Mouse (Mus musculus) spleen, postnatal 4 days (tissue): Measurements from ENCODE around the gene Igfbp1.

Experiments used
- DNase-seq, 2 experiments: peaks; one replicate each; pipeline ENCODE4 v3.0.0; 2022; ENCODE audit warnings: low spot score in 2 of 2

Gene Igfbp1

DNA sequence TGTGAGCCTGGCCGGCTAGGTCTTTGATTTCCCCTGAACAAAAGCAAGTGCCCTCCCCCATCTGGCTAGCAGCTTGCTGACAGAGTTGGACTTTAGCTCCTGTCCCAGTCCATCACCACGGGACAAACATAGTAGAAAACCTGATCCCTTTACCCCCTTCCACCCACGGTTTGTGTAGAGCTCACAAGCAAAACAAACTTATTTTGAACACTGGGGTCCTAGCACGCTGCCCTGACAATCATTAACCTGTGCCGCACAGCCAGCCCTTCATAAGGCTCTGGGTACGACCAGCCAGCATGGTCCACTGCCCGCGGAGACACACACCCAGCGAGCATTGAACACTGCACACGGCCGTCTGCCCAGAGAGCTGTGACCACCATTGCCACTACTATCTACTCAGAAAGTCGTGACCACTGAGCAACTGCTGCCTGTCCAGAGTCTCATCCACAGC, at the start of gene Igfbp1:
Igfbp1 (plus strand) TSS at position 292 of the 451 bp plus-strand sequence.
- no peak for DNase-seq

DNA sequence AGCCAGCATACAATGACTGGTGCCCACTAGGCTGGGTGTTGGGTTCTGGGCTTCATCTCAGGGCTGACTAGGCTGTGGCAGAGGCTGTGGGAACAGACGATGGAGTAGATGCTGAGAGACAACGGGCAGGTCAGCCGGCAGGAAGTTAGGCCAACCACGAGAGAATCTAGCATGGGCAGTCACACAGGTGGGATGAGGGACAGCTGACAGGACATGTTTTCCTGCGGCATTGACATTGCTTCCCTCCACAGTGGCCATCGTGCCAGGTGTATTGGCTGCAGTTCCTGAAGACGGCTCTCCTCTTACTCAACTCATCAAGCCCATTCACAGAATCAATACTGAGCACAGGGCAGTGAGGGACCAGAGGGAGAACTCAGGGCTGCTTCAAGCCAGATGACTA, 49.6 kb upstream of the Igfbp1 start:
- DNase-seq = no peak

DNA sequence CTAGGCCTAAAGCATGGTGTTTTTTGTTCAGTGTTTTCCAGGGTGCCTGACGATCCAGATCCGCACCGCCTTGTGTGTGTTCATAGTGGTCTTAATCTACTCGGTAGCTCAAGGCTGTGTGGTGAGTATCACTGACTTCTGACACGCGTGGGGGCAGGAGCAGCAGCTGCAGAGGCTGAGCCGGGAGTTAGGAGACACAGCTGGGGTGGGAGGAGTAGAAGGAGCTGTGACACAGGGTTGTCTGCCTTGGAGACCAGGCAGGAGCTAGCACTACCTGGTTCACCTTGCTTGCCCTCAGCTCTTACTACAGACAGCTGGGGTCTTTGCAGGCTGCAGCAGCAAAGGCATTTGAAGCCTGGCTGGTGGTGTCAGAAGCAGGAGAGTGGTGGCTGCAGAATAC, 48.1 kb upstream of the Igfbp1 start:
- DNase-seq = no peak

DNA sequence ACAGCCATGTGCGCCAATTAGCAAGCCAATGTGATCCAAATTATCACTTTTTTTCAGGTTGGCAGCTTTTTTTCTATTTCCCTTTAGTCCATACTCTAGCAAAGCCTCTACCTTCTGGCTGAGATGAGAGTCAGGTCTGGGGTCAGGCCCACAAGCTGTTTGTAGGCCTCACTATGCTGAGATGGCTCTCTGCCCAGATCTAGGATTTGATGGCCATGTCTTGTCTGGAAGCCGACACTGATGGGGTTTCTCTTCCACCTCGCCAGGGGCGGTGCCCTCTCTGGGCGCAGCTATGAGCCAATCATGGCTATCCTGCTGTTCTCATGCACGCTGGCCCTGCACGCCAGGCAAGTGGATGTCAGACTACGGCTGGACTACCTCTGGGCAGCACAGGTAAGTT, 47.1 kb upstream of the Igfbp1 start:
- no peak for DNase-seq

DNA sequence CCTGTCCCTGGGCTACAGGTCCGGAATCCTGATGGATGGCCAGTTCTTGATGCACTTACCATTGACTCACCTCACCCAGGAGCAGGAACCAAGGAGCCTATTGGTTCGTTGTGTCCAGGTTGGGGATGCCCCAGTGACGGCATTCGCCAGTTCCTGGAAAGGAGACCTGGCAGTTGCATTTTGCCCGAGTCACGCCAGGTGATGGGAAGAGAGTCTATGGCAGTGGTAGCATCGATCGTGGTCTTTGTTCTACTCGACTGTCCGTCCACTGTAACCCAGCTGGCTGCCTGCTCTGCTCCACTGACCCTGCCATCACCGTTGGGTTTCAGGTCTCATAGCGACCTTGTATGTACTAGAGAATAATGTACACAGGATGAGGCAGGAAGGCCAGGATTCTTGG, 45.2 kb upstream of the Igfbp1 start:
- DNase-seq = no peak

DNA sequence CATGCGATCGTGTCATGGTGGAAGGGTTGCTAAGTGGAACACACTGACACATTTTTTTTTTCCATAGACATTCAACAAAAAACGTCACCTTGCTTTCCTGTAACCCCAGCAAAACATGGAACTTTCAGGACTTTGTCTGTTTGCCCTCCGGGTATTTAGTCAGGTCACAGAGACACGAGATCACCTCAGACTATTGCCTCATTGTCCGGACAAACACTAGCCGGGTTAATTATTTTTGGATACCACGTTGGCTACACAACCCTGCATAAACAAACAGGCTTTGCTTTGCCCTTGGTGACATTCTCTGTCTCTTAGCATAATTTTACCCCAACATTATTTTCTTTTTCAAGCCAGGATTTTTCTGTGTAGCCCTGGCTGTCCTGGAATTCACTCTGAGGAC, 44.5 kb upstream of the Igfbp1 start:
- DNase-seq = no peak

DNA sequence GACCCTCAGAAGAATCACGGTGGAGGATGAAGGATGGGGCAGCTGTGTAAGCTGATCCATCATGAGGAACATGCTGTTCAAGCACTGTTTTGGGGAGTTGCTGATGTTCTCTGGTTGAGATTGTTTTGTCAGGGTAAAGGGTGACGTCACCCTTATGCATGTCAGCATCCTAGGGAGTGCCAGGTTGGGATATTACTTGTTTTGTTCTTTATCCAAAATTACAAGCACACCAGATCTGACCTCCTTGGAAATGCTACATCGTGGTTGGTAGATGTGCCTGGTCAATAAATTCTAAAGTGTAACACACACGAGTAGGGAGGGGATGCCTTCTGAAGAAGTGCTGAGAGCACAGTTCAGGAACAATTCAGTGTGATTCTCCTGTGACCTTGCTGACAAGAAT, 41.2 kb upstream of the Igfbp1 start:
- no peak for DNase-seq

DNA sequence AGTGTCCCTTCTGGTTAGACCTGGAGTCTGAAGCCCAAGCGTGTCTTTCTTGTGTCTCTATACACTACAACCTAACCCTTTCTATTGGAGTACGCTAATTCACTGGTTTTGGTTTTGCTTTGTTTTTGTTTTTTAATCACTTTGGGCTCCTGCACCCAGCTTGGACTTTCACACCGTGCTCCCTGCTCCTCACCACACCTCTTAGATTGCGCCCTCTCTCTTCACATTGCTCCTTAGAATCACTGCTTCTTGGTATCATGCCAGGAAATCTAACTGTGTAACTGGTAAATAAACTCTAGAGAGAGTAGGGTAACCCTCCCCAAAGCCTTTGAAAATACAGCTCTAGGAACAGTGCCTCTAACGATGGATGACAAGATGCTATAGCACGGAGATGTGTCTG, 39.4 kb upstream of the Igfbp1 start:
- DNase-seq = no peak

DNA sequence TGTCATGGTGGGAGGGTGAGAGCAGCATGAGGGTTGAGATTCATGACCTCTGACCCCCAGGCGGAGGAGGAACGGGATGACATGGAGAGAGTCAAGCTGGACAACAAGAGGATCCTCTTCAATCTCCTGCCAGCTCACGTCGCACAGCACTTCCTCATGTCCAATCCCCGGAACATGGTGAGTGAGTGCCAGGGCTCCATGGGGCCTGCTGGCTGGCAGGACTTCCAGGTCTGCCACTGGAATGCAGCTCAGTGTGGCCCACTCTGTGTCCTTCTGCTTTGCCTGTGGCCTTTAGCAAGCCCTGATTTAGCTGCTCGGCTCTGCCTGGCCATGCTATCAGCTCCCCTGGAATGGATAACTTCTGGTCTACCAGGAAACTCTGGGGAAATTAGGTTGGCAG, 37.4 kb upstream of the Igfbp1 start:
- DNase-seq = no peak

DNA sequence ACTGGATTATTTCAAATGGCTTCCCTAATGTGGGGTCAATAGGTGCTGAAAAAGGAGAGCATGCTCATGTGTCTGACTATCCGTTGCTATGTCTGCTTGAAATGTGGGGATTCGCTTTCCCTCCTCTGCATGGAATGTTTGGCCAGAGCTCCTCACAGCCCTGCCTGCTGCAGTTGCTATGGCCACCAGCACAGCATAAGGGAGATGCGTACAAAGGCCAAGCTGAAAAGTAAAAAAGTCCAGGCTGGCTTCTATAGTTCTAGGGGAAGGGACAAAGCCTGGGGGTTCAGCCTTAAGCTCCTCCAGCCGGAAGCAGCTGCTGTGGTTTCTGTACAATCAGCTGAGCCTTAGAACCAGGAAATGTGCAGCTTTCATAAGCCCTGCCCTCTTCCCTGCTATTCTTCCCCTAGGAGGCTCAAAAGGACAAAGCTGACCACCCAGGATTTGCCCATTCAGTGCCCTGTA, 36.9 kb upstream of the Igfbp1 start:
- DNase-seq = no peak

DNA sequence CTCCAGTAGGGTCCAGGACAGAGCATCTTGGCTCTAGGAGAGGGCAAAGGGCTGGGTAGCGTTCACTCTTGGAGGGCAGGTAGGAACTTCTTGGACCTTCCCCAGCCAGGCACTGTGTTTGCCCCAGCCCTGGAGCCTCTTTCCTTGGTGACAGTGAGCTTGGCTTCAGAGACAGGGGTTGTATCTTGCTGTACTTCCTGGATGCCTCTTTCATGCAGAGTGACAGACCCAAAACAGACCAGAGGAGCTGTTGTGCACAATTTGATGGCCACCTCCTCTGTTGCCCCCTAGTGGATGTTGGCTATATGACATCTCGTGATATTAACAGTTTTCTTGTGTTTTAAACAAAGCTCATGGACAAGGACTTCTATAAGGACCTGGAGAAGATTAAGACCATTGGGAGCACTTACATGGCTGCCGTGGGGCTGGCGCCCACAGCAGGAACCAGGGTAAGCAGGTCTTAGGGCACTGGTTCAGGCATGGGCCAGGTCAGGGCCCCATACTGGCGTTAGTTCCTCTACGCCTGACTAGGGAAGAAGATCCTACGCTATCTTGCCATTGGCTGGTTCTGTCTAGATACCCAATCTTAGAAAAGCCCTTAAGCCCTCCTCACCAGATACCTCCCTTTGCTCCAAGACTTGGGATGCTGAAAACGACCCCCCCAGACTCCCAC, 35.9 kb upstream of the Igfbp1 start:
- no peak for DNase-seq

DNA sequence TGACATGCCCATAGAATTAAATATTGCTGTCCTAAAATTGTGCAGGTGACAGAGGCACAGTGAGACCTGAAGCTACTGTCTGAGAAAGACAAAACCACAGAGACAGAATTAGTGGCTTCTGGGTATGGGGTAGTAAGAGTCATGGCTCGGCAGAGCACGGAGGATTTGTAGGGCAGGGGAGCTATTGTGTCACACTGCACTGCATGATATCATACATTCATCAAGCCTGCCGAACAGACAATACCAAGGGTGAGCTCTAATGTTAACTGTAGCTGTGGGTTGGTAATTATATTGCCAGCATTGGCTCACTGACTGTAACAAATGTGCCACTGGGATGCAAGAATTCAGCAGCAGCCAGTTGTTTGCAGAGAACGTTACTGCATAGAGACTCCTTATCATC, 33.2 kb upstream of the Igfbp1 start:
- DNase-seq = no peak

DNA sequence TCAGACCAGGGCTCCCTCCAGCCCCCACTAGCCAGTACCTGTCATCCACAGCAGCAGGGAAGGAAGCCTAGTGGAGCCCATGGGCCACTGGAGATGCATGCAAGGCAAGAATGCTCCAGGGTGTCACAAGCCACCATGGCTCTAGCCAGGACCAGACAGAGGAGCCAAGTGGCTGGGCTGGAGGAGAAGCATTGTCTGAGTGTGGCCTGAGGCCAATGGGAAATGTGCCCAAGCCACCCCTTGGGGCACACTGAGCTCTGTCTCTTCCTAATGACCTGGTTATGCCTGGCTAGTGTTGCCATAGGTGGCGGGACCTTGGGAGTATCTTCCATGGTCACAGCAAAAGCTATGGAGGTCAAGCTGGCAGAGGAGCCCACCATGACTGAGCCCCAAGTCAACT, 27.9 kb upstream of the Igfbp1 start:
- DNase-seq = no peak

DNA sequence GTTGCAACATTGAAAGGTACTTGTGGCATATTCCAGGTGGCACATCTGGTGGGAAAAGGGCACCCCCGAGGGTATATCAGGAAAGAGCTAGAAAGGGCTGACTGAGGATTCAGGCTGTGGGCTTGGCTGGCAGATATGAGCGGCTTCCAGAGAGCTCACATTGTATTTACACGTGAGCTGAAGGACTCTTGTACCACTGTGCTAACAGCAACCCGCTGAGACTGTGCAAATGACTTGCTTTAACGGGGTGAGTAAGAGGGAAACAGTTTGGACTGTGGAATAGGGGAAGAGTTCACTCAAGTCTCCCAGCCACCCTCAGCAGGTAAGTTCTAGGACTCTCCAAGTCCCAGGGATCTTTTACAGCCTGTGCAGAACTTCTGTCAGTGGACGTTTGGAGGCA, 23.9 kb upstream of the Igfbp1 start:
- no peak for DNase-seq

DNA sequence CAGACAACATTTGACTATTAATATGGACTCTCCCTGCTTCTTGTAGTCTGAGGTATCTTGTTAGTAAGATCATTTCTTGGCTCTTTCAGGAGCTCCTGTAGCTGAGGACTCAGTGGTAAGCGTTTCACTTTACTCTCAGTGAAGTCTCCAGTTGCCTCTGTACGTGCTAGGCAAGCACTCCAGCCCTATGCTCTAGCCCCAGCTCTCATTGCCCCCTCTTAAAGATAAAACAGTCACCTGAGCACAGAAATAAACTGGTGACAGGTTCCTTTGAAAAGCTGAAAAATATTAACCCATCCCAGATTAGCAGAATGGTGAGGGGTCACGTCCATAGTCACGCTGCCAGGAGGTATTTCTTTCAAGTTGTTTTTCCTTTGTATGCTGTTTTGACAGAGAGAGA, 18.9 kb upstream of the Igfbp1 start:
- DNase-seq = no peak

DNA sequence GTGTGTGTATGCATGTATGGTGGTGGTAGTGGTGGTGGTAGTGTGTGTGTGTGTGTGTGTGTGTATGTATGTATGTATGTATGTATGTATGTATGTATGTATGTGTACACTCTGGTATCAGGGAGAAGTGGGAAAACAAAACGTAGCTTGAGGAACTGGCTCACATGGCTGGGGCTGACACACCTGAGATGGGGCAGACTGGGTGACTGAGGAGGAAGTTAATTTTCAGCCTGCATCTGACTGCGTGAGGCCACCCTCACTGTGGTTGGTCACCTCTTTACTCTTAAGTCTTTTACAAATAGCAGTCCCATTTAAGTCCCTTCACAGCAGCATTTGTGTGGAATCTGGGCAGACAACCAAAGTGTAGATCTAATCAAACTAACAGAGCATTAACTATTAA, 18.3 kb upstream of the Igfbp1 start:
- DNase-seq = no peak

DNA sequence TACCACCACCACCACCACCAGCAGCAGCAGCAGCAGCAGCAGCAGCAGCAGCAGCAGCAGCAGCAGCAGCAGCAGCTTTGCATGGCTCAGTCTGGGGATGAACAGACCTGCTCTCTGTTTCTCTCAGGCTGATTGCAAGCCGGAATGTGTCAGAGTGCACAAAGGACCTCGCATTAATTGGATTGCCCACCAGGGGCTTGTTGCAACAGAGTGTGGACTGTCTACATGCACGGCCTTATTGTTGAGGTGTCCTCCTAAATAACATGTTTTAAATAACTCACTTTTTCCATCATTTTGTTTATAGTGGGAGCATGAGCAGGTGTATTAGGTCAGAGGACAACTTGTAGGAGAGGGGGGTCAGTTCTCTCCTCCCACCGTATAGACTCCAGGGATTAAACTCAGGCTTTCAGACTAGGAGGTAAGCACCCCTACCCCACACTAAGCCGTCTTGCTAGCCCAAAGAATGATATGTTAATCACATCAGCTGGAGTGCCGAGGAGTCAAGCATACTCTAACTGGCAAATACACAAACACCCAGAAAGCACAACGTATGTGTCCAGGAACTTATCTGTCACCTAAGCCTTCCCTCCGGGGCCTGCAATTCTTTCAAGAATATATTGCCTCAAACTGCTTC, 15.1 kb upstream of the Igfbp1 start:
- DNase-seq = no peak

DNA sequence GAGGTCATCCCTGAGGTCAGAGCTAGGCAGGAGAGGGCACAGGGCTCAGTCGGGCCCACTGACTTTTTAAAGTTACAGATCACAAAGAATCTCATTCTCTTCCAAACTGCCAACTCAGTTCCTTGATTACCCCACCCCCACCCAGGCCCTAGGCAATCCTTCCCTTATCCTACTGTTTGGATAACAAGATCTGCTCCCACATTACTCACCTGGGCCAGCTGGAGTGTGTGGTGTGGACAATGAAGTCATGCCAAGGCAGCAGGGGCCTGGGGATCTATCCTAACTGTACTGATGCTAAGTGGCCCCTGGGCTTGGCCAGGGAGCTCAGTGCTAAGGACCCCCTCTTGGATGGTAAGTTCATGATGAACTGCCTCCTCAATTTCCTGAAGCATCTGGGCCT, 13.2 kb upstream of the Igfbp1 start:
- DNase-seq = no peak

DNA sequence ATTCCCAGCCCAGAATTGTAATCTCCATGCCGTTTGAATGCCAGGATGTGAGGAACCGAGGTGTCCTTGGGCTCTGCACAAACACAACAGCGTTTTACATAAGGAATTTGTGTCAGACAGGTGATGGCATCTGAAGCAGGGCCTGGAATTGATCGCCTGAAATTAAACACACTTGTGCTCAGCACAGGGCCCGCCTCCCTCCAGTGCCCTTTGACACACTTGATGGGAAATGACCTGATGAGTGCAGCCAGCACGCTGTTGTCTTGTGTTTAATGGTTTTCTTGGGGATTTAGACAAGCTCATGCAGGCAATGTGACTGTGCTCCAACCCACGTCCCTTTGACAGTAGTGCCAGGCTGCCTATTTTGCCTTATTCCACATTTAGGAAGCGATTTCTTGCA, 10.1 kb upstream of the Igfbp1 start:
- DNase-seq = no peak

DNA sequence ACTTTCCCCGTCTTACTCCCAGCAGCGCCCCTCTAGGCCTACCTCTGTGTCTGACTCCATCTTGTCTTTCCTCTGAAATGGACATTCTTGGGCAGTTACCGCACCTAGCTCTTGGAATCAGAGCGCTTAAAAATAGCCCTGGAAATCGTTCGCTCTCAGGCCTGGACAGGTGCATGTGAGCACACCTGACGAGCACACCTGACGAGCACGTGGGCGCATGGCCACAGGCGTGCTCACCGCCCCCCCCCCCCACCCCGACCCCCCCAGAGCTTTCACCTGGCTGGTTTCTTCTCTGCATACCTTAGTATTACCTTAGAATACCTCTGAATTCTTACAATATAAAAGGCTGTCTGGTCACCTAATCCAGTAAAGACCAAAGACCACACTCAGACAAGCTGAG, 9.1 kb upstream of the Igfbp1 start, which contains the start of gene Gm11985:
Gm11985 (minus strand) TSS at position 101 of the 400 bp plus-strand sequence.
- no peak for DNase-seq

DNA sequence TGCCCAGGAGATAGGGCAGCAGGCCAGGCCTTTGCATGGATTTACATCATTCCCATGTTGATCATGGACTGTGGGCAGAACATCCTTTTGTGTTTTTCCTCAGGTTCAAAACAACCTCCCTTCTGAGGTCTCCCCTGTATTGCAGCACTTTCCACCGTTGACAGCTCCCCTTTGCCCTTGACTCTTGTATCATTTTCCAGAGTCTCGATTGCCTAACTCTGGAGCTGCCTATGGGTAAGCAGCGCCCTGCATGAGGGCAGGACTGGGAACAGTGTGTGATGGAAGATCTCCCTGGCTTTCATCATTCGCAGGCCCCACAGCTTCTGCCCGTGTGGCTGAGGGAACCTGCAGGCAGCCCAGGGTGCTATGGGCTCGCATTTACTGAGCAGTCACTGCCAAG, 4.9 kb upstream of the Igfbp1 start:
- DNase-seq = no peak

DNA sequence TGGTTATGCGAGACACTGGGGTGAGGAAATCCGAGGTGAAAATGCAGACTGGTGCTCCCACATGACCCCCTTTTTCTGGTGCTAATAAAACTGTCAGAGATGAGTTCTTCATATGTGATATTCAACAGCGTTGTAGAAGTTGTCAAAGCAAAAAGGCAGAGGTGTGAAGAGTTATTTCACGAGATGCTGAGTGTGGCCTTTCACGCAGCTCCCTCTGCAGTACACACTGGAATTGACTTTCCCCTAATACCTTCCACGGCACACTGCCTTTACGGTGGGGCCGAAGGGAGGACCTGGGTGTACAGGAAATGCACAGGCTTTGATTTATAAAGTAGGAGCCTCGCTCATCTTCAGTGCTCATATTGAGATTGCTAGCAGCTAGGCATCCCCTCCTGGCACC, 4.4 kb upstream of the Igfbp1 start:
- DNase-seq = no peak

DNA sequence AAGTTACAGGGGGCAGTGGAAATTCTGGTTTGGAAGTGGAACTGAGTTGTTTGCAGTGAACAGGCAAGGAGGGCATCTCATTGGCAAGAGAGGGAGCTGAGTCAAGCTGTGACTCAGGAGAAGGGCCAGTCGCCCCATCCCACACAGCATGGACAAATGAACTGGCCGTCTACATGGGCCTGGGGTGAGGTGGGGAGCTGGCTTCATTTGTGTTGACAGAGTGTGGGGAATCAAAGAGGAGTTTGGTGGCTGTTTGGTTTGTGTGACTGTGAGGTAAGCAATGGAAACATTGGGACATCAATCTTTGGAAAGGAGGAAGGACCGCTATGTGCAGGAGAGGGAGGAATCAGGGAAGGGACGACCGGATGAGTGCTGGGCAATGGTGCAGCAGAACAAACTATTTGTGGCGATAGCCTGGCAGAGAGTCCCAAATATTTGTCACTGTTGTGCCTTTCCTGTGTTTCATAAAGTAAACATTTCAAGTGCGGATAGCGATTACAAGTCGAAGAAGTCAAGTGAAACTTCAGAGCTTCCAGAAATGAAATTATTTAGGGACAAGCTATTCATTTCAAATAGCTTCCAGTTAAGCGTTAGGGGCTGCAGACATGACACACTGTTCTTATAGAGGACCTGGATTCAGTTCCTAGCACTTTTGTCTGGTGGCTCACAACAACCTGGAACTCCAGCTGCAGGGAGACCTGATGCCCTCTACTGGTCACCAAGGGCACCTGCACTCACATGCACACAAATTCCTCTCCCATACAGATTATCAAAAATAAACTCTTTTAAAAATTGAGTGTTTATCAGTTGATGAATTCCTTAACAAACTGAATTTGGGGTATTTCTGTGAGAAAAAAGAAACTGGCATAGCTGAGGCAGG, 2.9 kb upstream of the Igfbp1 start:
- DNase-seq = no peak
